8 mouse cellular contexts compared by ENCODE assay signal in the genomic region with DNA sequence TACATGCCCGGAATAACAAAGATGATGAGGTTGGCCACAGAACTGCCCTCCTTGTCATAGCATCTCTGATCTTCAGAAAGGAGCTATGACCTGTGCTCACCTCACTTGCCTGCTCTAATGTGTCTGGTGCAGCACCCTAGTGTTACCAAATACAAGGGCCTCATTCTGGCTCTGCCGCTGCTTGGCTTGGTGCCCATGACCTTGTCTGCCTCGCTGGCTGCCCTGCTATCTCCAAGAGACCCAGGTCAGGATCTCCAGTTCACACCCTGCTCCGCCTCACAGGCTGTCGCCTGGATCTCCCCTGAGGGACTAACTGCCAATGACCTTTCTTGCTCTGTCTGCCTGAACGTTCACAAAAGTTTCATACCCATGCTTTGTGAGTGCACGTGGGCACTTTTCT. TPM values are rescaled to one million over a fixed set of nuclear protein-coding genes. Genes with fewer than 3 reads are reported as not detected.
DNase-seq lines count a peak whose midpoint lies in the region; ATAC-seq lines count a peak whose summit lies in the region.

No protein-coding gene starts in this region.

- H3K9ac ChIP-seq in midbrain, embryonic 14.5 days (replicated peaks; ENCODE audit: low read length) = no peak overlapping the region
- peak overlapping the region; percentile 47 for H3K9ac ChIP-seq in heart, embryonic 16.5 days (ENCODE audit: low read length)
- H3K9ac ChIP-seq in limb, embryonic 13.5 days = no peak overlapping the region

- DNase-seq in midbrain, embryonic 10.5 days (ENCODE audit: low spot score) = no peak
- DNase-seq in midbrain, embryonic 14.5 days = no peak
- peak; percentile 43 for DNase-seq in skeletal muscle tissue, adult 2 months (ENCODE audit: low read depth, low spot score)
- DNase-seq in left cerebral cortex, adult 9 months (ENCODE audit: low spot score in 2 of 2) = no peak
- DNase-seq in thymus, postnatal 36 days = no peak

- no peaks in the 10 kb centered on the region for H3K9me3 ChIP-seq in midbrain, embryonic 10.5 days (replicated peaks)
- no peaks in the 10 kb centered on the region for H3K9me3 ChIP-seq in midbrain, embryonic 14.5 days (ENCODE audit: control insufficient read depth, low read length)
- H3K9me3 ChIP-seq in heart, embryonic 16.5 days (replicated peaks; ENCODE audit: control insufficient read depth, low read length) = no peaks in the 10 kb centered on the region
- no peaks in the 10 kb centered on the region for H3K9me3 ChIP-seq in limb, embryonic 13.5 days

- WGBS in midbrain, embryonic 10.5 days = 79% methylated on average over 7 of the region's 7 CpGs
- WGBS in midbrain, embryonic 14.5 days = 61% methylated on average over 7 of the region's 7 CpGs
- WGBS in heart, embryonic 16.5 days = 16% methylated on average over 7 of the region's 7 CpGs
- WGBS in limb, embryonic 13.5 days = 69% methylated on average over 7 of the region's 7 CpGs

- H3K4me3 ChIP-seq in midbrain, embryonic 10.5 days = no peak overlapping the region
- no peak overlapping the region for H3K4me3 ChIP-seq in midbrain, embryonic 14.5 days (replicated peaks; ENCODE audit: low read depth, low read length)
- H3K4me3 ChIP-seq in heart, embryonic 16.5 days (ENCODE audit: low read length) = no peak overlapping the region
- H3K4me3 ChIP-seq in limb, embryonic 13.5 days = no peak overlapping the region

- no peak overlapping the region for H3K4me2 ChIP-seq in midbrain, embryonic 14.5 days (ENCODE audit: low read length)
- H3K4me2 ChIP-seq in heart, embryonic 16.5 days (ENCODE audit: low read depth, low read length) = peak overlapping the region; percentile 69
- no peak overlapping the region for H3K4me2 ChIP-seq in limb, embryonic 13.5 days (replicated peaks)

- peak overlapping the region; percentile 97 for H3K27ac ChIP-seq in midbrain, embryonic 10.5 days (replicated peaks)
- no peak overlapping the region for H3K27ac ChIP-seq in midbrain, embryonic 14.5 days (replicated peaks; ENCODE audit: low read depth, low read length)
- H3K27ac ChIP-seq in heart, embryonic 16.5 days (ENCODE audit: low read length) = peak overlapping the region; percentile 100
- H3K27ac ChIP-seq in limb, embryonic 13.5 days = peak overlapping the region; percentile 99

- no peaks in the 10 kb centered on the region; the same call in 1 of the 2 replicates for H3K27me3 ChIP-seq in midbrain, embryonic 10.5 days (ENCODE audit: low read depth, poor library complexity, severe bottlenecking)
- no peaks in the 10 kb centered on the region for H3K27me3 ChIP-seq in midbrain, embryonic 14.5 days (ENCODE audit: control insufficient read depth, insufficient read depth, low read length)
- no peaks in the 10 kb centered on the region for H3K27me3 ChIP-seq in heart, embryonic 16.5 days (ENCODE audit: control insufficient read depth, insufficient read depth, low read length)
- no peaks in the 10 kb centered on the region for H3K27me3 ChIP-seq in limb, embryonic 13.5 days

- no peak for ATAC-seq in midbrain, embryonic 14.5 days (ENCODE audit: low FRiP score, low TSS enrichment)
- ATAC-seq in heart, embryonic 16.5 days (replicated peaks; ENCODE audit: extremely low read depth, insufficient read depth, low FRiP score) = no peak
- no peak for ATAC-seq in limb, embryonic 13.5 days (ENCODE audit: low FRiP score, low read depth)
- no peak for ATAC-seq in granulocyte monocyte progenitor cell, adult 5-6 weeks (replicated peaks; ENCODE audit: poor library complexity, severe bottlenecking)

- H3K36me3 ChIP-seq in midbrain, embryonic 10.5 days = no peaks in the 10 kb centered on the region
- H3K36me3 ChIP-seq in midbrain, embryonic 14.5 days (ENCODE audit: control insufficient read depth, insufficient read depth, low read length) = no peaks in the 10 kb centered on the region
- H3K36me3 ChIP-seq in heart, embryonic 16.5 days (ENCODE audit: control insufficient read depth, insufficient read depth) = no peaks in the 10 kb centered on the region
- H3K36me3 ChIP-seq in limb, embryonic 13.5 days = no peaks in the 10 kb centered on the region

- peaks cover 86% of the 10 kb centered on the region for H3K4me1 ChIP-seq in midbrain, embryonic 10.5 days
- peaks cover 56% of the 10 kb centered on the region for H3K4me1 ChIP-seq in midbrain, embryonic 14.5 days (ENCODE audit: control insufficient read depth, insufficient read depth, low read length)
- H3K4me1 ChIP-seq in heart, embryonic 16.5 days (ENCODE audit: control insufficient read depth, insufficient read depth, low read length) = peaks cover 59% of the 10 kb centered on the region
- peaks cover 72% of the 10 kb centered on the region for H3K4me1 ChIP-seq in limb, embryonic 13.5 days

RNA-seq across cellular contexts. Expression of a gene that starts 4.2 kb away (rescaled TPM):
- 789 and 882 TPM in 2 replicates for polyA plus RNA-seq in midbrain, embryonic 10.5 days (2016; fragmentation: Nextera tagmentation; extraction: Ambion mirVana)
- 61.6 and 89.0 TPM in 2 replicates for polyA plus RNA-seq in midbrain, embryonic 14.5 days (2014; fragmentation: Nextera tagmentation; extraction: Ambion mirVana)
- 1,129 and 1,149 TPM in 2 replicates for polyA plus RNA-seq in heart, embryonic 16.5 days (2015; fragmentation: Nextera tagmentation; extraction: Ambion mirVana)
- polyA plus RNA-seq in limb, embryonic 13.5 days (2015; fragmentation: Nextera tagmentation; extraction: Ambion mirVana) = 1,782 and 1,939 TPM in 2 replicates
- 0.80 TPM in 1 of 2 replicates, not detected in the other for total RNA-seq in granulocyte monocyte progenitor cell, adult 5-6 weeks (2014; fragmentation: Nextera tagmentation)
- not detected in 2 replicates for total RNA-seq in granulocyte monocyte progenitor cell, adult 5-6 weeks (2017)

RNA-seq across cellular contexts. Expression of a gene that starts 24.0 kb away (rescaled TPM):
- polyA plus RNA-seq in midbrain, embryonic 10.5 days (2016; fragmentation: Nextera tagmentation; extraction: Ambion mirVana) = 23.5 and 28.2 TPM in 2 replicates
- polyA plus RNA-seq in midbrain, embryonic 14.5 days (2014; fragmentation: Nextera tagmentation; extraction: Ambion mirVana) = 38.9 and 40.0 TPM in 2 replicates
- 26.9 and 28.4 TPM in 2 replicates for polyA plus RNA-seq in heart, embryonic 16.5 days (2015; fragmentation: Nextera tagmentation; extraction: Ambion mirVana)
- 14.0 and 14.5 TPM in 2 replicates for polyA plus RNA-seq in limb, embryonic 13.5 days (2015; fragmentation: Nextera tagmentation; extraction: Ambion mirVana)
- total RNA-seq in granulocyte monocyte progenitor cell, adult 5-6 weeks (2014; fragmentation: Nextera tagmentation) = not detected in 2 replicates
- 0.56 TPM in 1 of 2 replicates, not detected in the other for total RNA-seq in granulocyte monocyte progenitor cell, adult 5-6 weeks (2017)
